Mouse (Mus musculus): ENCODE results near the gene Loxl3.

The Loxl3 gene

DNA sequence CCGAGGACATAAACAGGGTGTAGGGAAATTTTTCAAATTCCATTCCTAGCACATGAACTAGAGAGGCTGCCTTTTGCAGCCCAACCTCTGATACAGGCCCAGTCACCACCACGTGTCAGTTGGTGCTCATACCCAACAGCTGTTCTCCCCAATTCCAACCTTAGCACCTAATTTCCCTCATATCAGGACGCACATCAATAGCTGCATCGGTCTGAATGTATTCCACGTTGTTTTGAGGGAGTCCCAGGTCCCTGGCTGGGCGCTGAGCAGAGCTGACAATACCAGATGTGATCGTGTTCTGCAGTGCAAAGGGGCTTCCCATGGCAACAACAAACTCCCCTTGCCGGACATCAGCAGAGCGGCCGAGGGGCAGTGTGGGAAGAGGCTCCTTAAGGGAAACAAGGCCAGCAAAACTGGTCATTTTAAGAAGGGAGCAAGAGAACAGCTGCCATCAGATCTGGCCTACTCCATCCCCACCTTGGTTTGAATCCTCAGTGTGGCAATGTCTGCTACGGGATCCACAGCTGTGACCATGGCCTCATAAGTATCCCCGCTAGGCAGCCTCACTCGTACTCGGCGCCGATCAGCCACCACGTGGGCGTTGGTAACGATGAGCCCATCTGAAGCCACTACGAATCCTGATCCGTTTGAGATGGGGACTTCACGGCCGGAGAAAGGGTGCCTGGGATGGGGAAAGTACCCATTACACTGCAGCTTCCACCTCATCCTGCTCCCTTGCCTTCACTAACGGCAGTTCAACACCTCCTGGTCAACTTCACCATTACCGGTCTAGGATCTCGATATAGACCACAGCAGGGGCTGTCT lies 19.4 kb downstream of the Loxl3 start:
- in situ Hi-C loops (cut with MboI, MseI): no loop called here

- in situ Hi-C loops (cut with MboI, MseI): no loop called here
These were observed 20.3 kb downstream of the Loxl3 start, which contains the start of gene Aup1 for GRCm38 (mm10) chr6:83054074-83054851. Gene Aup1 (plus strand): TSS chr6:83054521.

DNA sequence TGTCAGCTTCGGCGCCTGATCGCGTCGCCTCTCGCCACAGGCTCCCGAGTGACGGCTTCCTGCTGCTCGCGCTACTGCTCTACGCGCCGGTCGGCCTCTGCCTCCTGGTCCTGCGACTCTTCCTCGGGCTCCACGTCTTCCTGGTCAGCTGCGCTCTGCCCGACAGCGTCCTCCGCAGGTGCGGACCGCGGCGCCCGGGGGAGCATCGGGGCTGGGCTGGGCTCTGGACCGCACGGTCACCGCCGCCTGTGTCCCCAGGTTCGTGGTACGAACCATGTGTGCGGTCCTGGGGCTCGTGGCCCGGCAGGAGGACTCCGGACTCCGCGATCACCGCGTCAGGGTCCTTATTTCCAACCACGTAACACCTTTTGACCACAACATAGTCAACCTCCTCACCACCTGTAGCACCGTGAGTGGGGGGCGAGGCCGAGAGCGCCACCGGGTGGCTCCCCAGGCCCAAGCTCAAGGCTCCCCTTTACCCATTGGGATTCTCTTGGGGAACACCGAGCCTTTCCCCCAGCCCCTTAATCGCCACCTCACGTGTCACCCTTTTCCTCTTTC lies 21.0 kb downstream of the Loxl3 start, which contains the start of gene Htra2:
Htra2 (minus strand) TSS at position 403 of the 561 bp plus-strand sequence.
- in situ Hi-C loops (cut with MboI, MseI): no loop called here

- in situ Hi-C loops (cut with MboI, MseI): no loop called here
These were observed 23.8 kb downstream of the Loxl3 start, which contains the start of gene Dqx1 for GRCm38 (mm10) chr6:83057790-83058189. Gene Dqx1 (plus strand): TSS chr6:83057844.

- in situ Hi-C loops (cut with MboI, MseI): no loop called here
These were observed 24.8 kb downstream of the Loxl3 start for GRCm38 (mm10) chr6:83058725-83059124.

DNA sequence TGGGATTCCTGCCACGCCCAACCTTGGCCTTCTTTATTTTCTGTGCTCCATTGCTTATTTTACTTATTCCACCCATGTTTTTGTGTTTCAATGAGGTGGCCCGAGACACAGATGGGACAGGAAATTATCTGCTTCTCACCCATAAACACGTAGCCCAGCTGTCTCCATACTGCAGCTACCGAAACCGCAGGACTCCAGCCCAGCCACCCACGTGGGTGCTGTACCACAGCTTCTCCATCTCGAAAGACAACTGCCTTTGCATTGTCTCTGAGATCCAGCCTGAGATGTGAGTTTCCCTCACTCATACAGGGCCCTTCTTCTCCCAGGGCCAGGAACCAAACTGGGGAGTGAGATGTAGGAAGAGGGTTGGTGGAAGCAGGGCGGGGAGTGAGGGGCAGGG lies 32.0 kb downstream of the Loxl3 start:
- in situ Hi-C loops (cut with MboI, MseI): no loop called here

GRCm38 (mm10) chr6:83066441-83066840 lies 32.5 kb downstream of the Loxl3 start:
- in situ Hi-C loops (cut with MboI, MseI): no loop called here

DNA sequence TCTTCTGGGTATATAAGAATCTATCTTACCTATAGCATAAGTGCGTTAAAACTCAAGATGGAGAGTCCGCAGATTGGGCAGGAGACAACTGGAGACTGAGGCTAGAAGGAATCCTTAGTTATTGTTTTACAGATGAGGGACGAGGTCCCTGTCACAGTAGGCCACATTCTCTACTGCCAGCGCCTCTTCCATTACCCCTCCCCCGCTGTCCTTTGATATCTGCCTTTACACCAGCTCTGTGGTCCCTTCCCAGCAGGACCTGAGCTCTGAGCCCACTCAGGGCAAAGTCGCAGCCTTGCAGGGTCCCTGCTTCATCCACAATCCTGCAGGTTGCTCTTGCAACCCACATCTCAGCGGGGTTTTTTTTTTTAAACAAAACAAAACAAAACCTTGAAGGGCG lies 34.2 kb downstream of the Loxl3 start:
- in situ Hi-C loops (cut with MboI, MseI): no loop called here

DNA sequence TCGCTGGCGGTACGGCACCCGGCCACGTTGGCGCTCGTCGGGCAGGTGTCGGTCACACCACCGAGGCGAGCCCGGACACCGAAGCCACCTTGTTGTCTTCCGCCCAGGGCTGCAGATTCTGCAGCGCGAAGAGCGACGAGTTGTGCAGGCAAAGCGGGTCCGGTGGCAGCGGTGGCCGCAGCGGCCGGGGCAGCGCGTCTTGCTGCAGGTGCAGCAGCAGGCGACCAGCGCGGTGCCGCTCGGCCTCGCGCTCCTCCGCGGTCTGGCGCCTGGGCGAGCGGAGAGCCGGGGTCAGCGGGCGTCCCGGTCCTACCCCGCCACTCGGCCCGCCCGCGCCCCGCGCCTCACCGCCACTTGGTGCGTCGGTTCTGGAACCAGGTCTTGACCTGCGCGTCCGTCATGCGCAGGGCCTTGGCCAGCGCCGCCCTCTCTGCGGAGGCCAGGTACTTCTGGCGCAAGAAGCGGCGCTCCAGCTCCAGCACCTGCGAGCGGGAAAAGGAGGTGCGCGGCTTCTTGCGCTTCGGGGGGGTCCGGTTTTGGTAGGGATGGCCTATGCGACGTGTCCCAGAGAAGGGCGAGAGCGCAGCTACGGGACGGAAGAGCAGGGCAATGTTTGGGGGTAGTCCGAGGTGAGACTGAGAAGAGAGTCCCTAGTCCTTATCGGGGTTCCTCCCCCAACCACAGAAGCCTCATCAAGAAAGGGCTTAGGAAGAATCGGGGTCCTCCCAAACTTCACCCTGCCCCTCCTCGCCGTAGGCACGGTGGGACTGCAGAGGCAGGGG lies 34.9 kb downstream of the Loxl3 start:
- in situ Hi-C loops (cut with MboI, MseI): no loop called here

DNA sequence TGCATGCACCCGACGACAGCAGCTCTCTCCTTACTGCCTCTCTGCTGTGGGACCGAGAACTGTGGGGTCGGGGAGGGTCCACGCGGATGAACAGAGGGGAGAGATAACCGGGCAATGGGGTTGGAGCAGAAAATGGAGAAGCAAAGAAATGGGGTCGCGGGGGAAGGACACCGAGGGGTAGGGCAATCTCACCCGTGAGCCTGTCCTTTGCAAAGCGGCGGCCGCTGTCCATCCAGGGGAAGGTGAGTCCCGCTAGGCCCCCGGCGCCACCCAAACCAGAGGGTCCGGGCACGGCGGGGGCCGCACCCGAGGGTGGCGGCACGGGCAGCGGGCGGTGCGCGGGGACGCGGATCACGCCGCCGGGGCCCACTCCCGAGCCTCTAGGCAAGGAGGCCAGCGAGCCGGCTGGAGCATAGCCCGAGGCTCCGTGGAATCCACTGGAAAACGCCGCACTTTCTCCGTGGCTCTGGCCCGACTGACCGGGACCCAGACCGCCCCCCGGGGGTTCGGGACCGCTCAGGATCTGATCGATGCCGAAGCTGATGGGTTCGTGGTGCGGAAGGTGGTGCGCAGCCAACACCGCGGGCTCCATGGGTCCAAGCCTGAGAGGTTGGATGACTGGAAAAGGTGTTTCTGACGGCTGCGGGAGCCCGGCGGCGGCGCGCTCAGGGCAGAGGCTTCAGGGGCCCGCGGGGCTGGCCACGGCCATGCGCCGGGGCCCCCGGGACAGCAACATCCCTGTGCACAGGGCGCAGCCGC lies 35.7 kb downstream of the Loxl3 start:
- in situ Hi-C loops (cut with MboI, MseI): no loop called here

GRCm38 (mm10) chr6:83070247-83070310 lies 36.1 kb downstream of the Loxl3 start, which contains the start of gene Tlx2:
Gene Tlx2 (minus strand): TSS chr6:83070293.
- in situ Hi-C loops (cut with MboI, MseI): no loop called here

- in situ Hi-C loops (cut with MboI, MseI): no loop called here
These were observed 36.6 kb downstream of the Loxl3 start for GRCm38 (mm10) chr6:83070311-83071219.

DNA sequence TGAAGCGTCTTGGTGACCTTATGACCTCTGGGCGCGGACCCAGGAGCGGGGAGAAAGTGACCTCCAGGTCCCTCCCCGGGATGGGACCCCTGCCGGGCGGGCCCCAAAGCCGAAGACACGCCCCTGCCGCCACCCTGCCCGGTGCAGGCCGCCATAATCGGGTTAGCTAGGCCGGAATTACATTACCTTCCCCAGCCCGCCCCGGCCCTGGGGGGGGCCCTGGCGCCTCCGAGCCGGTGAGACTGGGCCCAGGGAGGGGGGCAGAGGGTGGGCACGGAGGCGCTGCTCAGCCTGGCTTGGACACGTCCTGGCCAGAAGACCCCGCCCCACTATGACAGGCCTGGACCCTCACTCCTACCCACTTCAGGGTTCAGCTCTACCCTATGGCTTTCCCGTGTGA lies 37.2 kb downstream of the Loxl3 start:
- in situ Hi-C loops (cut with MboI, MseI): no loop called here

DNA sequence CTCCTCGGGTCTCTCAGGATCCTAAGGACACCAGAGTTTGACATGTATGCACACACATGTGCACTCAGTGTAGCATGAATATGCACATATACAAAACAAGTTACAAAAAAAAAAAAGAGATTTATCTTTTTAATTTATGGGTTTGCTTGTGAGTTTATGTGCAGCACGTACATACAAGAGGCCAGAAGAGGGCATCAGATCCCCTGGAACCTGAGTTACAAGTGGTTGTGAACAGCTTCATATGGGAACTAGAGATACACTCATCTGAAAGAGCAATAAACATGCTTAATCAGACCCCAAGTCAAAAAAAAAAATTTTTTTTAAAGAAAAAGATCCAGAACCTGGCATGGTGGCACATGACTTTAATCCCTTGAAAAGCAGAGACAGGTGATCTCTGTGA lies 41.0 kb downstream of the Loxl3 start:
- in situ Hi-C loops (cut with MboI, MseI): no loop called here

DNA sequence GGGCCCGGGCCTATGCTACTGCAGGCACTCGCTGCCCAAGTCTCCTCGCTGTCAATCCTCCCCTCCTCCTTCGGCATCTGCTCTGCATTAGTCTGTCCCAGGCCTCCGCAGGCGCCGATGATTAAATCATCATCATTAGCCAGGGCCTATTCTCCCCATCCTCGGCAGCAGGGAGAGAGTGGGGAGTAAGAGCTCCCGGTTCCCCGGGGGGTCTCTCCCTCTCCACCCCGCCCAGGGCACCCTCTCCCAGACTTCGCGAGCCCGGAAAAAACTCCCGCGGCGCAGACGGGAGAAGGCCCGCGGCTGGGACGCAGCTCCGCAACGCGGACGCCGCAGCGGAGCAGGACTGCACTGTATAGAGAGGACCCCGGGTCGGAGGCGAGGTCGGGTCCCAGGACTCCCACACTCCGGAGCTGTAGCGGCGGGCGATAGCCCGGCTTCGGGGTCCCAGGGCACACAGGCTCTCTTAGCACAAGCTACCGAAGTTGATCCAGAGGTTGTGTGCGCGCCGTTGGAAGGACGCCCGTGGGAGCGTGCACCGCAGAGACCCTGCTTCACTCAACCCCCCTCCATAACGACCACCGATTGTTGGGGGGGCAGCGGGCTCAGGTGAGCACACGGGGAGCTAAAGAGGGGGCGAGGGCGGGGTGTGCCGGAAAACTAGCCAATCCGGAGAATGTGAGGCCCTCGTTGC lies 43.8 kb downstream of the Loxl3 start, which contains the start of gene Pcgf1:
Pcgf1 (plus strand) TSS at position 240 of the 694 bp plus-strand sequence.
- in situ Hi-C loops (cut with MboI, MseI): no loop called here

GRCm38 (mm10) chr6:83078324-83078858 lies 44.4 kb downstream of the Loxl3 start:
- in situ Hi-C loops (cut with MboI, MseI): no loop called here

DNA sequence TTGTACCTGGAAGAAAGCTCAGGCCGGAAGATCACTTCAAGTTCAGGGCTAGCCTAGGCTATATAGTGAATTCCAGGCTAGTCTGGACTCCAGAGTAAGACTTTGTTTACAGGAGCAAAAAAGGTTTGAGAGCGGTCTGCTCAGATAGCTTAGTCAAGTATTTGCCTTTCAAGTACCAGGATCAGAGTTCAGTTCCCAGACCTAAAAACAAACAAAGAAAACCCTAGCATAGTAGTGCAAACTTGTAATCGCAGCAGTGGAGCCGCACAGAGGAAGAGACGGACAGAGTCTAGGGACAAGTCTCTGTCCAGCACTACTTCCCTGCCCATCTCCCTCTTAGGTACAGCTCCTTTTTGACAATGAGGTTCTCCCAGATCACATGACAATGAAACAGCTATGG lies 46.2 kb downstream of the Loxl3 start:
- in situ Hi-C loops (cut with MboI, MseI): no loop called here

DNA sequence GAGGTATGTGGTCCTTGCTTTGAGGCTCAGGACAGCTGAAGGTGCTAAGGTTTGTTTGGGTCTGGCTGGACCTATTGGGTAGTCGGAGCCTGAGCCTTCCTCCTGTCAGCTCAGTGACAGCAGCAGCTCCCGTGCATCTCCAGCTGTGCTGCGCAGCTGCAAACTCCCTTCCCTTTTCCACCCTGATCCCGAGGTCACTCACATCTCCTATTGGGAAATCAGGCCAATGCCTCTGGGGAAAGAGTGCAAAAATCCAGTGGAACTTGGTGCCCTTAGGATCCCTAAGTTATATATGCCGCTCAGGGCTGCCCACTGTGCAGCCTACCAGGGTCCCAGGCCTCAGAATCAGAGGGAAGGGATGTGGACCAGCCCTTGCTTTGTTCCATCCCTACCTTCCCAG lies 49.5 kb downstream of the Loxl3 start:
- in situ Hi-C loops (cut with MboI, MseI): no loop called here

DNA sequence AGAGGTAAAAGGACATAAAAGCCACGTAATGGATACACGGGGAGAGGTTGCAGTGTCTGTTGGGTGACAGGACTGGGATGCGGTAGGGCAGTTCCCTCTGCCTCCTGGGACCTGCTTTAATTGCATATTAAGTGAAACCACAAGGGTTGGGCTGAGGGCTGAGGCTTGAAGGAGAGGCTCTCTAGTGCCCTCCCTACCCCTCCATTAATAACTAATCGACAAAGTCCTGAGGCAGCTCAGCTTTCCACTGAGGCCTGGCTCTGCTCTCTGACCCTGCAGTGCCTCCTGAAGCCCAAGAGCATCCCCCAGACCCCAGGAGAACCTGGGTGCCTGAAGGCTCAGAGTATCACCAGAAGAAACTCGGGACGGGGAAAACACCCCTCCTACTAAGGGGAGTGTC lies 50.5 kb downstream of the Loxl3 start:
- in situ Hi-C loops (cut with MboI, MseI): no loop called here
